Mouse (Mus musculus): ENCODE data around the gene Cntn5. TPM values are rescaled to one million over a fixed set of nuclear protein-coding genes. Genes with fewer than 3 reads are reported as not detected.

The Cntn5 gene
- polyA plus RNA-seq, 1 experiment, result not detected

GRCm38 (mm10) chr9:9673277-9674049 is 1231.1 kb downstream of the Cntn5 start:
- no peaks in the 10 kb centered on the region for H3K79me3 ChIP-seq (ENCODE audit: low read depth)
- no peak overlapping the region for H3ac ChIP-seq (ENCODE audit: control insufficient read depth, insufficient read length, low read depth)
- no peaks in the 10 kb centered on the region for H3K36me3 ChIP-seq (ENCODE audit: control insufficient read depth, insufficient read depth)
- no peaks in the 10 kb centered on the region for H3K27me3 ChIP-seq (ENCODE audit: control insufficient read depth, insufficient read depth, insufficient read length)
- TF ChIP-seq MAX (IDR thresholded peaks at IDR 0.05), result no peak
- TF ChIP-seq CEBPB (IDR thresholded peaks at IDR 0.05; ENCODE audit: low read depth), result no peak
- no peak for TF ChIP-seq USF1 (IDR thresholded peaks at IDR 0.05; ENCODE audit: low read depth)
- TF ChIP-seq MYOD1 (IDR thresholded peaks at IDR 0.05; ENCODE audit: control insufficient read depth, insufficient read length, low read depth), result no peak
- no peak for TF ChIP-seq CTCF (IDR thresholded peaks at IDR 0.05; ENCODE audit: control insufficient read depth, insufficient read depth, insufficient read length)
- TF ChIP-seq MYOG (IDR thresholded peaks at IDR 0.05; ENCODE audit: control insufficient read depth, extremely low read depth, insufficient read length), result no peak
- H3K79me2 ChIP-seq (ENCODE audit: control insufficient read depth, insufficient read depth), result no peaks in the 10 kb centered on the region
- H3K4me3 ChIP-seq (ENCODE audit: insufficient read depth, poor library complexity, severe bottlenecking), result no peak overlapping the region

- Histone ChIP-seq H3ac (ENCODE audit: control insufficient read depth, insufficient read length, low read depth) (no peak overlapping the region), H3K79me3 (ENCODE audit: low read depth) (no peaks in the 10 kb centered on the region), H3K4me3 (ENCODE audit: insufficient read depth, poor library complexity, severe bottlenecking) (no peak overlapping the region), H3K79me2 (ENCODE audit: control insufficient read depth, insufficient read depth) (no peaks in the 10 kb centered on the region), H3K36me3 (ENCODE audit: control insufficient read depth, insufficient read depth) (no peaks in the 10 kb centered on the region), H3K27me3 (ENCODE audit: control insufficient read depth, insufficient read depth, insufficient read length) (no peaks in the 10 kb centered on the region)
- TF ChIP-seq CTCF (IDR thresholded peaks at IDR 0.05; ENCODE audit: control insufficient read depth, insufficient read depth, insufficient read length) (no peak), FOSL1 (IDR thresholded peaks at IDR 0.05; ENCODE audit: insufficient read depth, low read length, poor library complexity, severe bottlenecking) (no peak), MYOD1 (IDR thresholded peaks at IDR 0.05; ENCODE audit: control insufficient read depth, insufficient read length, low read depth) (no peak), CEBPB (IDR thresholded peaks at IDR 0.05; ENCODE audit: low read depth) (no peak), MAX (IDR thresholded peaks at IDR 0.05) (no peak), USF1 (IDR thresholded peaks at IDR 0.05; ENCODE audit: low read depth) (no peak), MYOG (IDR thresholded peaks at IDR 0.05; ENCODE audit: control insufficient read depth, extremely low read depth, insufficient read length) (no peak)
Measured at GRCm38 (mm10) chr9:9653463-9653862, 1251.1 kb downstream of the Cntn5 start.

GRCm38 (mm10) chr9:9647361-9647760 is 1257.2 kb downstream of the Cntn5 start:
- no peak overlapping the region for H3ac ChIP-seq (ENCODE audit: control insufficient read depth, insufficient read length, low read depth)
- H3K79me2 ChIP-seq (ENCODE audit: control insufficient read depth, insufficient read depth), result no peaks in the 10 kb centered on the region
- no peak overlapping the region for H3K4me3 ChIP-seq (ENCODE audit: insufficient read depth, poor library complexity, severe bottlenecking)
- H3K36me3 ChIP-seq (ENCODE audit: control insufficient read depth, insufficient read depth), result no peaks in the 10 kb centered on the region
- no peaks in the 10 kb centered on the region for H3K79me3 ChIP-seq (ENCODE audit: low read depth)
- TF ChIP-seq MYOG (IDR thresholded peaks at IDR 0.05; ENCODE audit: control insufficient read depth, extremely low read depth, insufficient read length) (no peak), MAX (IDR thresholded peaks at IDR 0.05) (no peak), FOSL1 (IDR thresholded peaks at IDR 0.05; ENCODE audit: insufficient read depth, low read length, poor library complexity, severe bottlenecking) (no peak), MYOD1 (IDR thresholded peaks at IDR 0.05; ENCODE audit: control insufficient read depth, insufficient read length, low read depth) (no peak), USF1 (IDR thresholded peaks at IDR 0.05; ENCODE audit: low read depth) (no peak), CEBPB (IDR thresholded peaks at IDR 0.05; ENCODE audit: low read depth) (no peak), CTCF (IDR thresholded peaks at IDR 0.05; ENCODE audit: control insufficient read depth, insufficient read depth, insufficient read length) (no peak)
- H3K27me3 ChIP-seq (ENCODE audit: control insufficient read depth, insufficient read depth, insufficient read length), result no peaks in the 10 kb centered on the region

- Histone ChIP-seq H3K79me2 (ENCODE audit: control insufficient read depth, insufficient read depth) (no peaks in the 10 kb centered on the region), H3ac (ENCODE audit: control insufficient read depth, insufficient read length, low read depth) (no peak overlapping the region), H3K79me3 (ENCODE audit: low read depth) (no peaks in the 10 kb centered on the region), H3K36me3 (ENCODE audit: control insufficient read depth, insufficient read depth) (no peaks in the 10 kb centered on the region), H3K27me3 (ENCODE audit: control insufficient read depth, insufficient read depth, insufficient read length) (no peaks in the 10 kb centered on the region), H3K4me3 (ENCODE audit: insufficient read depth, poor library complexity, severe bottlenecking) (no peak overlapping the region)
- no peak for TF ChIP-seq USF1 (IDR thresholded peaks at IDR 0.05; ENCODE audit: low read depth)
- TF ChIP-seq CEBPB (IDR thresholded peaks at IDR 0.05; ENCODE audit: low read depth), result no peak
- TF ChIP-seq MYOG (IDR thresholded peaks at IDR 0.05; ENCODE audit: control insufficient read depth, extremely low read depth, insufficient read length), result no peak
- no peak for TF ChIP-seq MYOD1 (IDR thresholded peaks at IDR 0.05; ENCODE audit: control insufficient read depth, insufficient read length, low read depth)
- no peak for TF ChIP-seq MAX (IDR thresholded peaks at IDR 0.05)
- TF ChIP-seq CTCF (IDR thresholded peaks at IDR 0.05; ENCODE audit: control insufficient read depth, insufficient read depth, insufficient read length), result no peak
- TF ChIP-seq FOSL1 (IDR thresholded peaks at IDR 0.05; ENCODE audit: insufficient read depth, low read length, poor library complexity, severe bottlenecking), result no peak
Measured at GRCm38 (mm10) chr9:9646276-9646675, 1258.3 kb downstream of the Cntn5 start.

Small RNA genes within 50 kb of the gene (microRNA-seq; reads per million reads assigned to microRNA genes)
- not detected for gene Gm24496 (ENCODE audit: borderline microRNAs expressed)
- gene Gm25086 (ENCODE audit: borderline microRNAs expressed), result not detected
- gene Gm26195 (ENCODE audit: borderline microRNAs expressed), result not detected
- gene Mir6237 (ENCODE audit: borderline microRNAs expressed), result not detected

Measured in C2C12 (cell line).